Mouse (Mus musculus) embryonic facial prominence, embryonic 12.5 days (tissue): ENCODE measurements around the gene Trim7. TPM values are rescaled to one million over a fixed set of nuclear protein-coding genes. Genes with fewer than 3 reads are reported as not detected.

ENCODE experiments used
- ATAC-seq: fragments of 200-750 bp; cut with Nextera tagmentation; 2 replicates; pipeline ENCODE4 v1.8.0; 2017; ENCODE audit not compliant: insufficient number of reproducible peaks, insufficient read depth, low FRiP score, low TSS enrichment
- H3K27ac ChIP-seq: fragments of 300-500 bp; sonication (generic); 2 replicates; pipeline ENCODE4 v1.5.1; 2016; ENCODE audit warnings: mild to moderate bottlenecking
- H3K27me3 ChIP-seq: fragments of 300-500 bp; sonication (generic); 2 replicates; pipeline ENCODE4 v1.6.1; 2016; ENCODE audit warnings: mild to moderate bottlenecking, moderate library complexity
- H3K36me3 ChIP-seq: fragments of 300-500 bp; sonication (generic); 2 replicates; pipeline ENCODE4 v1.6.1; 2016; ENCODE audit warnings: mild to moderate bottlenecking
- H3K4me1 ChIP-seq: fragments of 300-500 bp; sonication (generic); 2 replicates; pipeline ENCODE4 v1.6.1; 2016
- H3K4me2 ChIP-seq: fragments of 300-500 bp; sonication (generic); replicated peaks from 2 replicates; pipeline ENCODE4 v1.6.1; 2016; ENCODE audit warnings: mild to moderate bottlenecking, moderate library complexity
- H3K4me3 ChIP-seq: fragments of 300-500 bp; sonication (generic); 2 replicates; pipeline ENCODE4 v1.5.1; 2016; ENCODE audit warnings: mild to moderate bottlenecking
- H3K9ac ChIP-seq: fragments of 300-500 bp; sonication (generic); 2 replicates; pipeline ENCODE4 v1.6.1; 2016; ENCODE audit warnings: mild to moderate bottlenecking, moderate library complexity
- H3K9me3 ChIP-seq: fragments of 300-500 bp; sonication (generic); 2 replicates; pipeline ENCODE4 v1.6.1; 2016; ENCODE audit warnings: mild to moderate bottlenecking, moderate library complexity
- WGBS: fragments of 180-500 bp; shearing (Covaris S2); methylation state at CpG from one replicate; pipeline ENCODE4 v1.1.7; 2016; 5-methylcytosine and 5-hydroxymethylcytosine counted together
- polyA plus RNA-seq: library from polyadenylated mRNA; unstranded; fragments of >200 nt; fragmentation: Nextera tagmentation; extraction: Ambion mirVana; gene quantifications from 2 replicates; pipeline ENCODE4 v1.2.1, GENCODE M21; 2016

Gene Trim7
- polyA plus RNA-seq, 1 experiment from 2014 or later: 0.65 TPM

GRCm38 (mm10) chr11:48833078-48833730 is 7.3 kb downstream of the Trim7 start:
- WGBS: 36% methylated on average over 8 of the region's 9 CpGs
- 0 out of 2 replicates have a peak, but pooled peaks cover 2% of the 10 kb centered on the region for H3K4me1 ChIP-seq
- no peak overlapping the region for H3K27ac ChIP-seq
- no peaks in the 10 kb centered on the region for H3K36me3 ChIP-seq
- peak overlapping the region; percentile 60 for H3K4me3 ChIP-seq
- no peak overlapping the region for H3K9ac ChIP-seq
- H3K9me3 ChIP-seq: no peaks in the 10 kb centered on the region
- peak overlapping the region; percentile 57 for H3K4me2 ChIP-seq
- H3K27me3 ChIP-seq: peaks cover 11% of the 10 kb centered on the region; the same call in 1 of the 2 replicates
- no peak for ATAC-seq

GRCm38 (mm10) chr11:48833731-48834639 is 8.0 kb downstream of the Trim7 start:
- H3K36me3 ChIP-seq: no peaks in the 10 kb centered on the region
- H3K4me2 ChIP-seq: peak overlapping the region; percentile 57
- 0 out of 2 replicates have a peak overlapping the region, but pooled peaks have one; percentile 11 for H3K27ac ChIP-seq
- H3K27me3 ChIP-seq: peaks cover 15% of the 10 kb centered on the region; the same call in 1 of the 2 replicates
- H3K9me3 ChIP-seq: no peaks in the 10 kb centered on the region
- H3K4me1 ChIP-seq: 0 out of 2 replicates have a peak, but pooled peaks cover 6% of the 10 kb centered on the region
- ATAC-seq: peak; percentile 85
- peak overlapping the region; percentile 45; the same call in 1 of the 2 replicates for H3K9ac ChIP-seq
- H3K4me3 ChIP-seq: peak overlapping the region; percentile 60
- WGBS: under 1% methylated on average over 30 of the region's 30 CpGs

- no peaks in the 10 kb centered on the region for H3K9me3 ChIP-seq
- 70% methylated on average over 6 of the region's 6 CpGs for WGBS
- H3K36me3 ChIP-seq: no peaks in the 10 kb centered on the region
- 0 out of 2 replicates have a peak, but pooled peaks cover 6% of the 10 kb centered on the region for H3K4me1 ChIP-seq
- H3K4me2 ChIP-seq: no peak overlapping the region
- no peak overlapping the region for H3K9ac ChIP-seq
- no peak overlapping the region for H3K27ac ChIP-seq
- no peak overlapping the region for H3K4me3 ChIP-seq
- ATAC-seq: no peak
- peaks cover 22% of the 10 kb centered on the region; the same call in 1 of the 2 replicates for H3K27me3 ChIP-seq
These were observed 10.0 kb downstream of the Trim7 start for GRCm38 (mm10) chr11:48835923-48836322.

- H3K4me3 ChIP-seq: peak overlapping the region; percentile 91
- 0 out of 2 replicates have a peak, but pooled peaks cover 6% of the 10 kb centered on the region for H3K4me1 ChIP-seq
- H3K9ac ChIP-seq: 0 out of 2 replicates have a peak overlapping the region, but pooled peaks have one; percentile 66
- H3K4me2 ChIP-seq: peak overlapping the region; percentile 85
- peak; percentile 19; the same call in 1 of the 2 replicates for ATAC-seq
- H3K9me3 ChIP-seq: no peaks in the 10 kb centered on the region
- peaks cover 22% of the 10 kb centered on the region; the same call in 1 of the 2 replicates for H3K27me3 ChIP-seq
- no peak overlapping the region for H3K27ac ChIP-seq
- 10% methylated on average over 11 of the region's 11 CpGs for WGBS
- no peaks in the 10 kb centered on the region for H3K36me3 ChIP-seq
These were observed 11.0 kb downstream of the Trim7 start for GRCm38 (mm10) chr11:48836990-48837309.

- H3K9me3 ChIP-seq: no peaks in the 10 kb centered on the region
- H3K27me3 ChIP-seq: peaks cover 22% of the 10 kb centered on the region; the same call in 1 of the 2 replicates
- 0 out of 2 replicates have a peak, but pooled peaks cover 6% of the 10 kb centered on the region for H3K4me1 ChIP-seq
- under 1% methylated on average over 77 of the region's 77 CpGs for WGBS
- H3K36me3 ChIP-seq: no peaks in the 10 kb centered on the region
- H3K9ac ChIP-seq: peak overlapping the region; percentile 66
- ATAC-seq: peak; percentile 1; the same call in 1 of the 2 replicates
- no peak overlapping the region for H3K27ac ChIP-seq
- H3K4me2 ChIP-seq: peak overlapping the region; percentile 85
- H3K4me3 ChIP-seq: peak overlapping the region; percentile 91
These were observed 11.6 kb downstream of the Trim7 start for GRCm38 (mm10) chr11:48837310-48838180.

- Histone ChIP-seq H3K9ac (peak overlapping the region; percentile 66), H3K36me3 (no peaks in the 10 kb centered on the region), H3K4me1 (0 out of 2 replicates have a peak, but pooled peaks cover 6% of the 10 kb centered on the region), H3K4me3 (peak overlapping the region; percentile 91), H3K9me3 (no peaks in the 10 kb centered on the region), H3K27me3 (peaks cover 22% of the 10 kb centered on the region; the same call in 1 of the 2 replicates), H3K4me2 (peak overlapping the region; percentile 85), H3K27ac (no peak overlapping the region)
- WGBS: 2% methylated on average over 16 of the region's 16 CpGs
- no peak for ATAC-seq
These were observed 12.3 kb downstream of the Trim7 start for GRCm38 (mm10) chr11:48838181-48838797.

- Histone ChIP-seq H3K27me3 (peaks cover 22% of the 10 kb centered on the region; the same call in 1 of the 2 replicates), H3K36me3 (no peaks in the 10 kb centered on the region), H3K9ac (no peak overlapping the region), H3K4me3 (peak overlapping the region; percentile 91; the same call in 1 of the 2 replicates), H3K4me2 (peak overlapping the region; percentile 85), H3K27ac (no peak overlapping the region), H3K9me3 (no peaks in the 10 kb centered on the region), H3K4me1 (0 out of 2 replicates have a peak, but pooled peaks cover 6% of the 10 kb centered on the region)
- WGBS: 59% methylated on average over 10 of the region's 10 CpGs
- no peak for ATAC-seq
These were observed 13.1 kb downstream of the Trim7 start for GRCm38 (mm10) chr11:48838879-48839680.

GRCm38 (mm10) chr11:48840805-48841204 is 14.9 kb downstream of the Trim7 start:
- H3K27me3 ChIP-seq: peaks cover 22% of the 10 kb centered on the region; the same call in 1 of the 2 replicates
- H3K27ac ChIP-seq: no peak overlapping the region
- H3K9me3 ChIP-seq: no peaks in the 10 kb centered on the region
- no peak overlapping the region for H3K4me2 ChIP-seq
- H3K9ac ChIP-seq: no peak overlapping the region
- H3K4me3 ChIP-seq: no peak overlapping the region
- no peak for ATAC-seq
- H3K36me3 ChIP-seq: no peaks in the 10 kb centered on the region
- 0 out of 2 replicates have a peak, but pooled peaks cover 6% of the 10 kb centered on the region for H3K4me1 ChIP-seq

GRCm38 (mm10) chr11:48841213-48841612 is 15.3 kb downstream of the Trim7 start:
- Histone ChIP-seq H3K4me2 (no peak overlapping the region), H3K9ac (no peak overlapping the region), H3K4me1 (0 out of 2 replicates have a peak, but pooled peaks cover 6% of the 10 kb centered on the region), H3K9me3 (no peaks in the 10 kb centered on the region), H3K27me3 (peaks cover 20% of the 10 kb centered on the region; the same call in 1 of the 2 replicates), H3K36me3 (no peaks in the 10 kb centered on the region), H3K27ac (no peak overlapping the region), H3K4me3 (no peak overlapping the region)
- no peak for ATAC-seq
- WGBS: 85% methylated on average over 5 of the region's 5 CpGs

- Histone ChIP-seq H3K4me3 (no peak overlapping the region), H3K9me3 (no peaks in the 10 kb centered on the region), H3K27me3 (peaks cover 12% of the 10 kb centered on the region; the same call in 1 of the 2 replicates), H3K4me2 (no peak overlapping the region), H3K36me3 (no peaks in the 10 kb centered on the region), H3K4me1 (0 out of 2 replicates have a peak, but pooled peaks cover 4% of the 10 kb centered on the region), H3K27ac (no peak overlapping the region), H3K9ac (no peak overlapping the region)
- WGBS: 80% methylated on average over 4 of the region's 4 CpGs
- no peak for ATAC-seq
These were observed 16.4 kb downstream of the Trim7 start for GRCm38 (mm10) chr11:48842378-48842792.
